Mouse (Mus musculus) pancreas, adult 10 weeks (tissue): ENCODE results near the gene Gm49387. TPM values are rescaled to one million over a fixed set of nuclear protein-coding genes. Genes with fewer than 3 reads are reported as not detected.

Experiments used
- polyA plus RNA-seq: library from polyadenylated mRNA; stranded (reverse); fragments of 350-450 nt; fragmentation: Illumina TruSeq; extraction: RNeasy Lipid Tissue Mini Kit (QIAGEN cat#74804); gene quantifications from one replicate; pipeline ENCODE4 v1.2.3, GENCODE M21; 2015; ENCODE audit warnings: low read depth, low replicate concordance; ENCODE audit not compliant: insufficient read depth

Gm49387 gene
- not detected for polyA plus RNA-seq

DNA sequence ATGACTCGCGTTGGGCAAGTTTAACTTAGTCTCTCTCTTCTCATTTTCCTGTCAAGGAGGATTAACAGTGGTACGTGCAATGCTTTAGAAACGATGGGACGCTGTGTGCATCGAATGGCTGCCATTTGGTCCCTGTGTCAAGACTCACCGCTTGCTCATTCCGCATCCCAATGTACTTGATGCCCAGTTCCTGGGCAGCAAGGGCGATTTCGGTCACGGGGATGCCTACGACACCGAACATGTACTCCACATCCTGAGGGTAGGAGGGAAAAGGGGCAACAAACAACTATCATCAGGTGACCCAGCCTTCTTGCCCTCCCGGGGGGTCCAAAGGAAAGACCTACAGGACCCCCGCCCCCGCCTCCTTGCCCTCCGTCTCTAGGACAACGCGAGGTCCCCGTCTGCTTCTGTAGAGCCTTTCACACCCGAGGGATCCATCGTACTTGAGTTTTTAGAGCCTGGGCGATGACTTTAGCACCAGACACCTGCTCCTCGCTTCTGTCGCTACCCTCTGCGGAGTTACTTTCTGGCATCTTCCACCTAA, at the start of gene Gm49387:
Gene Gm49387 (minus strand): TSS at position 533 of the 544 bp plus-strand sequence.

GRCm38 (mm10) chr14:31640890-31641505, 320 bp upstream of the Gm49387 start, which contains the start of the genes Btd and Hacl1:
Gene Btd, plus strand, starts transcription at chr14:31641028.
Gene Hacl1, minus strand, starts transcription at chr14:31641286.

DNA sequence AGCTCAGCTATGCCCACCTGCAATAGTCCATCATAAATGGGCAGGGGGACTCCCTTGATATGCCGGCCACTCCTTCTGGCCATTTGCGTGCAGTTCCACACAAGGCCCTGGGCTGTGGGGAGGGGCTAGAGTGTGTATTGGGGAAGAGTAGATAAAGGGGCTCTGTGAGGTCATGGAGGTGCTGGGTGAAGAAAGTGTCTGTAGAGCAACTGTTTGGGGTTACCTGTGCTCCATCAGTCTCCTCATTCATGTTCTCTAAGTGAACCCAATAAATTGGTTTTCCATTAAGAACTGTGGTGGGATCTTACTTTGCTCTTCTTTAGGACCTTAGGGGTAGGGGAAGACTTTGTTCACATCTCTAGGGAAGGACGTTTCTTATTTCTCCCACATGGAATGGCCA, 49.4 kb downstream of the Gm49387 start, which contains the start of gene Colq:
Gene Colq (minus strand): TSS at position 101 of the 400 bp plus-strand sequence.

Other genes starting within 250 kb of the Gm49387 start
- gene Sh3bp5, start 204.8 kb downstream of the Gm49387 start, polyA plus RNA-seq = 11.0 TPM
- gene Eaf1, start 146.5 kb downstream of the Gm49387 start, polyA plus RNA-seq = 8.0 TPM
- 5.1 TPM for gene Mettl6, start 145.8 kb downstream of the Gm49387 start, polyA plus RNA-seq
- 0.28 TPM for gene Colq, start 49.5 kb downstream of the Gm49387 start, polyA plus RNA-seq
- gene Btd, start 150 bp upstream of the Gm49387 start, polyA plus RNA-seq = 5.7 TPM
- gene Hacl1, start 408 bp upstream of the Gm49387 start, polyA plus RNA-seq = 2.8 TPM
- gene Ankrd28, start 189.8 kb upstream of the Gm49387 start, polyA plus RNA-seq = 7.3 TPM